Mouse (Mus musculus) splenic B cell, adult 2 months (primary cell): ENCODE measurements around the gene Traf3ip3.

Experiments
- DNase-seq: peaks from one replicate; pipeline ENCODE4 v3.0.0-alpha.2; 2011; ENCODE audit warnings: low read depth, low spot score
- H3K27me3 ChIP-seq: 2 replicates; pipeline ENCODE4 v1.6.1; 2012; ENCODE audit warnings: mild to moderate bottlenecking, low read length, moderate library complexity, mixed read lengths; ENCODE audit not compliant: control insufficient read depth, poor library complexity, insufficient read depth, severe bottlenecking
- H3K36me3 ChIP-seq: 2 replicates; pipeline ENCODE4 v1.6.1; 2012; ENCODE audit warnings: mild to moderate bottlenecking, low read length, moderate library complexity, mixed read lengths; ENCODE audit not compliant: control insufficient read depth, poor library complexity, insufficient read depth, severe bottlenecking

The Traf3ip3 gene

GRCm38 (mm10) chr1:193132385-193132784 is 69.1 kb downstream of the Traf3ip3 start:
- no peak for DNase-seq
- H3K27me3 ChIP-seq = no peaks in the 10 kb centered on the region
- H3K36me3 ChIP-seq = peaks cover 2% of the 10 kb centered on the region; the same call in 1 of the 2 replicates

- H3K27me3 ChIP-seq = no peaks in the 10 kb centered on the region
- no peak for DNase-seq
- peaks cover 2% of the 10 kb centered on the region; the same call in 1 of the 2 replicates for H3K36me3 ChIP-seq
Measured at GRCm38 (mm10) chr1:193131311-193131948, 70.1 kb downstream of the Traf3ip3 start.

- Histone ChIP-seq H3K27me3 (no peaks in the 10 kb centered on the region), H3K36me3 (peaks cover 2% of the 10 kb centered on the region; the same call in 1 of the 2 replicates)
- no peak for DNase-seq
Measured at GRCm38 (mm10) chr1:193130839-193131238, 70.7 kb downstream of the Traf3ip3 start.

- DNase-seq = no peak
- Histone ChIP-seq H3K36me3 (peaks cover 2% of the 10 kb centered on the region; the same call in 1 of the 2 replicates), H3K27me3 (no peaks in the 10 kb centered on the region)
Measured at GRCm38 (mm10) chr1:193130456-193130825, 71.1 kb downstream of the Traf3ip3 start.

- peaks cover 2% of the 10 kb centered on the region; the same call in 1 of the 2 replicates for H3K36me3 ChIP-seq
- no peaks in the 10 kb centered on the region for H3K27me3 ChIP-seq
- peak; percentile 98 for DNase-seq
Measured at GRCm38 (mm10) chr1:193129786-193130455, 71.6 kb downstream of the Traf3ip3 start, which contains the start of gene Diexf. Diexf (minus strand) TSS chr1:193130272.

GRCm38 (mm10) chr1:193129321-193129720 is 72.2 kb downstream of the Traf3ip3 start:
- Histone ChIP-seq H3K36me3 (peaks cover 2% of the 10 kb centered on the region; the same call in 1 of the 2 replicates), H3K27me3 (no peaks in the 10 kb centered on the region)
- no peak for DNase-seq

- Histone ChIP-seq H3K27me3 (no peaks in the 10 kb centered on the region), H3K36me3 (peaks cover 5% of the 10 kb centered on the region)
- no peak for DNase-seq
Measured at GRCm38 (mm10) chr1:193128055-193128454, 73.4 kb downstream of the Traf3ip3 start.

GRCm38 (mm10) chr1:193125835-193126234 is 75.7 kb downstream of the Traf3ip3 start:
- peaks cover 21% of the 10 kb centered on the region for H3K36me3 ChIP-seq
- no peak for DNase-seq
- no peaks in the 10 kb centered on the region for H3K27me3 ChIP-seq
